Mouse (Mus musculus) granulocyte monocyte progenitor cell, adult 5-6 weeks (primary cell): Measurements from ENCODE around the gene Sec22a. TPM values are rescaled to one million over a fixed set of nuclear protein-coding genes. Genes with fewer than 3 reads are reported as not detected.

Experiments used
- ATAC-seq: replicated peaks from 2 replicates; pipeline ENCODE4 v1.8.0; 2016; ENCODE audit warnings: mild to moderate bottlenecking, moderate TSS enrichment, inconsistent platforms; ENCODE audit not compliant: poor library complexity, severe bottlenecking
- total RNA-seq, 2 experiments: library from RNA; stranded (forward) in 1 of 2; stranded (reverse) in 1 of 2; fragments of 200-712, 200-1000 nt in 1 of 2; fragments of >200 nt in 1 of 2; fragmentation: Nextera tagmentation in 1 of 2; gene quantifications; 2 replicates each; pipeline ENCODE4 v1.2.3; 2014 to 2017

Sec22a gene
- total RNA-seq, 2 experiments from 2014 or later: 9.7 to 16.0 TPM

GRCm38 (mm10) chr16:35315496-35315895, 48.2 kb downstream of the Sec22a start:
- no peak for ATAC-seq

GRCm38 (mm10) chr16:35311586-35311985, 52.1 kb downstream of the Sec22a start:
- no peak for ATAC-seq

- ATAC-seq: no peak
These were observed 53.1 kb downstream of the Sec22a start for GRCm38 (mm10) chr16:35310551-35311110.

GRCm38 (mm10) chr16:35309634-35310033, 54.1 kb downstream of the Sec22a start:
- no peak for ATAC-seq

- no peak for ATAC-seq
These were observed 55.1 kb downstream of the Sec22a start for GRCm38 (mm10) chr16:35308486-35309143.

- ATAC-seq: no peak
These were observed 55.7 kb downstream of the Sec22a start for GRCm38 (mm10) chr16:35308016-35308415.

GRCm38 (mm10) chr16:35307331-35307730, 56.4 kb downstream of the Sec22a start:
- ATAC-seq: no peak

GRCm38 (mm10) chr16:35306631-35307030, 57.1 kb downstream of the Sec22a start:
- ATAC-seq: no peak

GRCm38 (mm10) chr16:35305226-35305625, 58.5 kb downstream of the Sec22a start:
- ATAC-seq: no peak

GRCm38 (mm10) chr16:35304416-35304815, 59.3 kb downstream of the Sec22a start:
- ATAC-seq: no peak

GRCm38 (mm10) chr16:35303721-35304120, 60.0 kb downstream of the Sec22a start:
- ATAC-seq: no peak

- no peak for ATAC-seq
These were observed 61.1 kb downstream of the Sec22a start for GRCm38 (mm10) chr16:35302441-35303280.

- ATAC-seq: no peak
These were observed 63.6 kb downstream of the Sec22a start for GRCm38 (mm10) chr16:35300156-35300555.

GRCm38 (mm10) chr16:35297786-35298185, 65.9 kb downstream of the Sec22a start:
- ATAC-seq: no peak

- no peak for ATAC-seq
These were observed 76.5 kb downstream of the Sec22a start for GRCm38 (mm10) chr16:35287244-35287643.

GRCm38 (mm10) chr16:35285821-35286220, 77.9 kb downstream of the Sec22a start:
- no peak for ATAC-seq

- no peak for ATAC-seq
These were observed 81.3 kb downstream of the Sec22a start for GRCm38 (mm10) chr16:35282456-35282855.

GRCm38 (mm10) chr16:35278166-35278565, 85.6 kb downstream of the Sec22a start:
- ATAC-seq: no peak

- no peak for ATAC-seq
These were observed 91.3 kb downstream of the Sec22a start for GRCm38 (mm10) chr16:35272417-35272816.

GRCm38 (mm10) chr16:35271572-35271971, 92.1 kb downstream of the Sec22a start:
- no peak for ATAC-seq

- ATAC-seq: no peak
These were observed 92.8 kb downstream of the Sec22a start for GRCm38 (mm10) chr16:35270945-35271344.
